Mouse (Mus musculus): ENCODE results near the gene Il16. TPM values are rescaled to one million over a fixed set of nuclear protein-coding genes. Genes with fewer than 3 reads are reported as not detected.

Gene Il16
- polyA plus RNA-seq, 1 experiment from 2014 or later = 2.5 TPM

GRCm38 (mm10) chr7:83661763-83662162, 83.8 kb downstream of the Il16 start:
- no peaks in the 10 kb centered on the region for H3K27me3 ChIP-seq (replicated peaks; ENCODE audit: control insufficient read depth, insufficient read depth, low read length)
- H3K9me3 ChIP-seq (ENCODE audit: control insufficient read depth) = no peaks in the 10 kb centered on the region
- H3K4me1 ChIP-seq (replicated peaks; ENCODE audit: control insufficient read depth, insufficient read depth, low read length) = peaks cover 15% of the 10 kb centered on the region
- H3K4me3 ChIP-seq (ENCODE audit: low read depth, low read length) = no peak overlapping the region
- no peak for ATAC-seq
- no peak overlapping the region for H3K4me2 ChIP-seq (replicated peaks; ENCODE audit: low read depth)
- no peak overlapping the region for H3K9ac ChIP-seq (ENCODE audit: low read depth, low read length)
- TF ChIP-seq CTCF (IDR thresholded peaks at IDR 0.05; ENCODE audit: low read depth) = no peak
- no peaks in the 10 kb centered on the region for H3K36me3 ChIP-seq (ENCODE audit: control insufficient read depth, insufficient read depth)
- 99% methylated on average over 3 of the region's 3 CpGs for WGBS
- H3K27ac ChIP-seq (ENCODE audit: low read depth, low read length) = no peak overlapping the region

- no peak for ATAC-seq
- H3K27me3 ChIP-seq (replicated peaks; ENCODE audit: control insufficient read depth, insufficient read depth, low read length) = no peaks in the 10 kb centered on the region
- H3K27ac ChIP-seq (ENCODE audit: low read depth, low read length) = no peak overlapping the region
- no peaks in the 10 kb centered on the region for H3K9me3 ChIP-seq (ENCODE audit: control insufficient read depth)
- no peak overlapping the region for H3K9ac ChIP-seq (ENCODE audit: low read depth, low read length)
- H3K36me3 ChIP-seq (ENCODE audit: control insufficient read depth, insufficient read depth) = no peaks in the 10 kb centered on the region
- peaks cover 10% of the 10 kb centered on the region for H3K4me1 ChIP-seq (replicated peaks; ENCODE audit: control insufficient read depth, insufficient read depth, low read length)
- no peak overlapping the region for H3K4me3 ChIP-seq (ENCODE audit: low read depth, low read length)
- 93% methylated on average over 10 of the region's 10 CpGs for WGBS
- no peak for TF ChIP-seq CTCF (IDR thresholded peaks at IDR 0.05; ENCODE audit: low read depth)
- H3K4me2 ChIP-seq (replicated peaks; ENCODE audit: low read depth) = no peak overlapping the region
Measured at GRCm38 (mm10) chr7:83661031-83661430, 84.5 kb downstream of the Il16 start.

- Histone ChIP-seq H3K27ac (ENCODE audit: low read depth, low read length) (no peak overlapping the region), H3K36me3 (ENCODE audit: control insufficient read depth, insufficient read depth) (no peaks in the 10 kb centered on the region), H3K9me3 (ENCODE audit: control insufficient read depth) (no peaks in the 10 kb centered on the region), H3K4me1 (replicated peaks; ENCODE audit: control insufficient read depth, insufficient read depth, low read length) (peaks cover 6% of the 10 kb centered on the region), H3K4me3 (ENCODE audit: low read depth, low read length) (no peak overlapping the region), H3K4me2 (replicated peaks; ENCODE audit: low read depth) (no peak overlapping the region), H3K27me3 (replicated peaks; ENCODE audit: control insufficient read depth, insufficient read depth, low read length) (no peaks in the 10 kb centered on the region), H3K9ac (ENCODE audit: low read depth, low read length) (no peak overlapping the region)
- TF ChIP-seq CTCF (IDR thresholded peaks at IDR 0.05; ENCODE audit: low read depth) = peak; percentile 42; the same call in 1 of the 2 replicates
- ATAC-seq = no peak
- 93% methylated on average over 11 of the region's 11 CpGs for WGBS
Measured at GRCm38 (mm10) chr7:83660273-83660691, 85.2 kb downstream of the Il16 start.

GRCm38 (mm10) chr7:83659159-83660065, 86.1 kb downstream of the Il16 start:
- no peak overlapping the region for H3K4me3 ChIP-seq (ENCODE audit: low read depth, low read length)
- H3K9ac ChIP-seq (ENCODE audit: low read depth, low read length) = no peak overlapping the region
- 63% methylated on average over 9 of the region's 9 CpGs for WGBS
- TF ChIP-seq CTCF (IDR thresholded peaks at IDR 0.05; ENCODE audit: low read depth) = peak; percentile 29; the same call in 1 of the 2 replicates
- peak; percentile 57 for ATAC-seq
- H3K27me3 ChIP-seq (replicated peaks; ENCODE audit: control insufficient read depth, insufficient read depth, low read length) = no peaks in the 10 kb centered on the region
- peak overlapping the region; percentile 46 for H3K27ac ChIP-seq (ENCODE audit: low read depth, low read length)
- H3K4me2 ChIP-seq (replicated peaks; ENCODE audit: low read depth) = no peak overlapping the region
- no peaks in the 10 kb centered on the region for H3K9me3 ChIP-seq (ENCODE audit: control insufficient read depth)
- peaks cover 5% of the 10 kb centered on the region for H3K4me1 ChIP-seq (replicated peaks; ENCODE audit: control insufficient read depth, insufficient read depth, low read length)
- H3K36me3 ChIP-seq (ENCODE audit: control insufficient read depth, insufficient read depth) = no peaks in the 10 kb centered on the region

GRCm38 (mm10) chr7:83658716-83659115, 86.8 kb downstream of the Il16 start:
- Histone ChIP-seq H3K9me3 (ENCODE audit: control insufficient read depth) (no peaks in the 10 kb centered on the region), H3K4me2 (replicated peaks; ENCODE audit: low read depth) (no peak overlapping the region), H3K27ac (ENCODE audit: low read depth, low read length) (peak overlapping the region; percentile 46; the same call in 1 of the 2 replicates), H3K4me1 (replicated peaks; ENCODE audit: control insufficient read depth, insufficient read depth, low read length) (peaks cover 6% of the 10 kb centered on the region), H3K9ac (ENCODE audit: low read depth, low read length) (no peak overlapping the region), H3K36me3 (ENCODE audit: control insufficient read depth, insufficient read depth) (no peaks in the 10 kb centered on the region), H3K4me3 (ENCODE audit: low read depth, low read length) (no peak overlapping the region), H3K27me3 (replicated peaks; ENCODE audit: control insufficient read depth, insufficient read depth, low read length) (no peaks in the 10 kb centered on the region)
- no peak for ATAC-seq
- WGBS = 54% methylated on average over 1 of the region's 1 CpGs
- TF ChIP-seq CTCF (IDR thresholded peaks at IDR 0.05; ENCODE audit: low read depth) = no peak

GRCm38 (mm10) chr7:83654938-83655630, 90.4 kb downstream of the Il16 start:
- Histone ChIP-seq H3K36me3 (ENCODE audit: control insufficient read depth, insufficient read depth) (no peaks in the 10 kb centered on the region), H3K9ac (ENCODE audit: low read depth, low read length) (no peak overlapping the region), H3K4me3 (ENCODE audit: low read depth, low read length) (no peak overlapping the region), H3K4me1 (replicated peaks; ENCODE audit: control insufficient read depth, insufficient read depth, low read length) (peaks cover 8% of the 10 kb centered on the region), H3K9me3 (ENCODE audit: control insufficient read depth) (no peaks in the 10 kb centered on the region), H3K27ac (ENCODE audit: low read depth, low read length) (peak overlapping the region; percentile 2; the same call in 1 of the 2 replicates), H3K27me3 (replicated peaks; ENCODE audit: control insufficient read depth, insufficient read depth, low read length) (no peaks in the 10 kb centered on the region), H3K4me2 (replicated peaks; ENCODE audit: low read depth) (peak overlapping the region; percentile 4; the same call in 1 of the 2 replicates)
- TF ChIP-seq CTCF (IDR thresholded peaks at IDR 0.05; ENCODE audit: low read depth) = no peak
- ATAC-seq = no peak
- WGBS = 52% methylated on average over 5 of the region's 5 CpGs

All from intestine, postnatal 0 days (tissue).